Mouse (Mus musculus) midbrain, embryonic 13.5 days (tissue): ENCODE measurements around the gene Zic5. TPM values are rescaled to one million over a fixed set of nuclear protein-coding genes. Genes with fewer than 3 reads are reported as not detected.

Source experiments
- ATAC-seq: fragments of 200-750 bp; cut with Nextera tagmentation; 2 replicates; pipeline ENCODE4 v1.8.0; 2017; ENCODE audit warnings: mild to moderate bottlenecking, moderate TSS enrichment, moderate library complexity
- H3K27ac ChIP-seq: fragments of 300-500 bp; sonication (generic); 2 replicates; pipeline ENCODE4 v1.5.1; 2015; ENCODE audit warnings: inconsistent platforms, mild to moderate bottlenecking, moderate library complexity
- H3K27me3 ChIP-seq: fragments of 300-500 bp; sonication (generic); 2 replicates; pipeline ENCODE4 v1.6.1; 2015; ENCODE audit warnings: mild to moderate bottlenecking, inconsistent platforms
- H3K36me3 ChIP-seq: fragments of 300-500 bp; sonication (generic); 2 replicates; pipeline ENCODE4 v1.6.1; 2015; ENCODE audit warnings: mild to moderate bottlenecking, inconsistent platforms
- H3K4me1 ChIP-seq: fragments of 300-500 bp; sonication (generic); replicated peaks from 2 replicates; pipeline ENCODE4 v1.6.1; 2015; ENCODE audit warnings: inconsistent platforms
- H3K4me2 ChIP-seq: fragments of 300-500 bp; sonication (generic); replicated peaks from 2 replicates; pipeline ENCODE4 v1.6.1; 2015; ENCODE audit warnings: moderate library complexity, mild to moderate bottlenecking, inconsistent platforms
- H3K4me3 ChIP-seq: fragments of 300-500 bp; sonication (generic); replicated peaks from 2 replicates; pipeline ENCODE4 v1.5.1; 2015; ENCODE audit warnings: mild to moderate bottlenecking, inconsistent platforms
- H3K9ac ChIP-seq: fragments of 300-500 bp; sonication (generic); replicated peaks from 2 replicates; pipeline ENCODE4 v1.6.1; 2015; ENCODE audit warnings: mild to moderate bottlenecking, inconsistent platforms
- H3K9me3 ChIP-seq: fragments of 300-500 bp; sonication (generic); 2 replicates; pipeline ENCODE4 v1.6.1; 2016; ENCODE audit warnings: mild to moderate bottlenecking, inconsistent platforms
- WGBS: fragments of 180-500 bp; shearing (Covaris S2); methylation state at CpG from one replicate; pipeline ENCODE4 v1.1.7; 2015; 5-methylcytosine and 5-hydroxymethylcytosine counted together
- polyA plus RNA-seq: library from polyadenylated mRNA; unstranded; fragments of >200 nt; fragmentation: Nextera tagmentation; extraction: Ambion mirVana; gene quantifications from 2 replicates; pipeline ENCODE4 v1.2.1, GENCODE M21; 2015

Zic5 gene
- polyA plus RNA-seq, 1 experiment from 2014 or later = 15.5 TPM

DNA sequence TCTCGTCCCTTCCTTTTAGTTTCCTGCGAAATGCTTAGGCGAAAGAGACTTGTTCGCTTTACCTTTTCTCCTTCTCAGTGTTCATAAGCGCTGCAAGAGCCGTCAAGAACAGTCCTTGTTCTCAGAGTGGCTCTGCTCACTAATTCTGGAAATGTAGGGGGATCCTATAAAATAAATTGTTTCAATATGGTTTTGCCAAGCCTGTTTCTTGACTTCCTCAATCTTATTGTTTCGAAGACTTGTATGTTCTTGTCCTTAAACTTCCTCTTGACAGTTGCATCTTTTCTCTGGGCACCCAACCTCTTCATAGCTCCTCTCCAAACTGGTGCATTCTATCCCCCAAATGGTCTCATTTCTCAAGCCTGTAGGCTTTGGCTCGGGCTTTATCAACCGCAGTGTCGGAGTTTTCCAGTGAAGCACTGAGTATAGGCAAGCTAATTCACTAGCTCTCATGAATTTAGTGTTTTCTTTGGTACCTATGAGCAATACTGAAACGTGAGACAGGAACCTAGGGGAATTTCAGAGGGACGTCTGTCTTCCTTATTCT lies 20.2 kb upstream of the Zic5 start:
- peaks cover 48% of the 10 kb centered on the region for H3K4me1 ChIP-seq

GRCm38 (mm10) chr14:122484844-122485551 lies 19.5 kb upstream of the Zic5 start:
- no peak; the same call in 1 of the 2 replicates for ATAC-seq
- H3K9ac ChIP-seq = peak overlapping the region; percentile 28
- under 1% methylated on average over 24 of the region's 24 CpGs for WGBS

More for the DNA sequence above, 20.2 kb upstream of the Zic5 start:
- H3K4me3 ChIP-seq = peak overlapping the region; percentile 14; the same call in 1 of the 2 replicates
- H3K4me2 ChIP-seq = peak overlapping the region; percentile 61
- H3K36me3 ChIP-seq = no peaks in the 10 kb centered on the region
- WGBS = 4% methylated on average over 12 of the region's 12 CpGs
- peaks cover 89% of the 10 kb centered on the region for H3K27me3 ChIP-seq
- peak overlapping the region; percentile 62 for H3K27ac ChIP-seq
- H3K9me3 ChIP-seq = no peaks in the 10 kb centered on the region
- H3K9ac ChIP-seq = peak overlapping the region; percentile 12; the same call in 1 of the 2 replicates
- ATAC-seq = no peak

GRCm38 (mm10) chr14:122484458-122484843 lies 19.0 kb upstream of the Zic5 start:
- peak overlapping the region; percentile 32 for H3K9ac ChIP-seq
- peak overlapping the region; percentile 14 for H3K4me3 ChIP-seq
- H3K4me2 ChIP-seq = peak overlapping the region; percentile 61
- no peaks in the 10 kb centered on the region for H3K9me3 ChIP-seq
- peak overlapping the region; percentile 62 for H3K27ac ChIP-seq
- H3K4me1 ChIP-seq = peaks cover 38% of the 10 kb centered on the region
- H3K27me3 ChIP-seq = peaks cover 83% of the 10 kb centered on the region
- WGBS = 13% methylated on average over 4 of the region's 4 CpGs
- ATAC-seq = peak; percentile 5; the same call in 1 of the 2 replicates
- H3K36me3 ChIP-seq = no peaks in the 10 kb centered on the region

More at GRCm38 (mm10) chr14:122484844-122485551, 19.5 kb upstream of the Zic5 start:
- peak overlapping the region; percentile 62 for H3K27ac ChIP-seq
- peaks cover 88% of the 10 kb centered on the region for H3K27me3 ChIP-seq
- H3K4me1 ChIP-seq = peaks cover 42% of the 10 kb centered on the region
- peak overlapping the region; percentile 61 for H3K4me2 ChIP-seq
- H3K9me3 ChIP-seq = no peaks in the 10 kb centered on the region
- no peaks in the 10 kb centered on the region for H3K36me3 ChIP-seq
- peak overlapping the region; percentile 14; the same call in 1 of the 2 replicates for H3K4me3 ChIP-seq

DNA sequence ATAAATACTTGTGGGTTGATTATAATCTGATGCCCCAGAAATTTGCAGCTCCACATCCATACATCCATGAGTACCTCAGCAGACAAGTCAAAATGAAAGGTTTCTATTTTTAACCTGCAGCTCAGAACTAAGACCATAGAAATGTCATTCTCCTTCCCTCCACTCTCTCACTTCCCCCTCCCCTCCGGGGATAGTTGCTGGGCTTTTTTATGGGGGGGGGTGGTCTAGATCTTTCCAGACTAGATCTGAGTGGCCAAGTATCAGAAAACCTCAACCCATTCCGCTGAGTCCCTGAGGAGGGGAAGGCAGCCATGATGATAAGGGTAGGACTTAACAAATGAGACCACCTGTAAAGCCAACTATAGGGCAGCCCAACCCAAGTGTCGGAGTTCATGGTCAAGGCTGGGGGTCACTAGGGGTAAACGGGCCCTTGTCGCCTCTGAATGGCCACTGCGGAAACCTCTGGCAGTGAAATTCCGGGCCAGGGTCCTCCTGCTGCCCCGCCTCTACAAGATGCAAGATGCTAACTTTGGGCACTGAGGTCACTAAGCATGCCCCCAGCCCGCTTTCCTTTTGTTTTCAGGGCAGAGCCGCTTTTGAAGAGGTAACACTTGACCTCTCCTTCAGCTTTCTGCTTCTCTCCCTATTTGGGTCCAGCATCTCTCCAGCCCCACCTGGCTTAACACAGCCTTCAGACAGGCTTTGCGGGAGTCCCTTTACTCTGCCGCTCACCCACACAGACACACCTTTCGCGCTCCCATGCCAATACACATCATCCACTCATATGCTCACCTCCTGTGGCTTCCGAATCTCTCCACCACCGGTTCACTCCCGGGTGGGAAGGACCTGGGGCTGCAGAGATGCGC lies 18.3 kb upstream of the Zic5 start:
- ATAC-seq = 0 out of 2 replicates have a peak, but pooled peaks have one; percentile 2
- H3K27ac ChIP-seq = peak overlapping the region; percentile 44; the same call in 1 of the 2 replicates
- H3K9me3 ChIP-seq = no peaks in the 10 kb centered on the region
- 5% methylated on average over 18 of the region's 18 CpGs for WGBS
- peaks cover 40% of the 10 kb centered on the region for H3K4me1 ChIP-seq
- H3K36me3 ChIP-seq = peaks cover 3% of the 10 kb centered on the region; the same call in 1 of the 2 replicates
- peaks cover 79% of the 10 kb centered on the region for H3K27me3 ChIP-seq
- peak overlapping the region; percentile 73; the same call in 1 of the 2 replicates for H3K9ac ChIP-seq
- H3K4me3 ChIP-seq = peak overlapping the region; percentile 14
- H3K4me2 ChIP-seq = peak overlapping the region; percentile 61

DNA sequence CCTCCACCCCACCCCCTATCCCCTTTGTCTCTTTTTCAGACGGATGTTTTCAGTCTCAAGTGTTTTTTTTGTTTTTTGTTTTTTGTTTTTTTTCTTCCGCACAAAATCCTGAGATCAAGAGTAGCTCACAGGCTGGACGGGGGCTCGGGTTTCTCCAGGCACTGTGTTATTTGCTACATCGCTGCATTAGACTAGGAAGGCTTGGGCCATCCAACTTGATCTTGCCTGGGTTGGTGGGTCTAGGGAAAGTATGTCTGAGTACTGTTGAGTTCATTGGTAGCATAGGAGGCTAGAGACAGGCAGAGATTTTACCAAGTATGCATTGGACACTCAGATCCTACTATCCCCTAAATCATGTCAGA lies 17.5 kb upstream of the Zic5 start:
- Histone ChIP-seq H3K4me3 (peak overlapping the region; percentile 69), H3K27ac (peak overlapping the region; percentile 86), H3K9ac (peak overlapping the region; percentile 73), H3K4me2 (peak overlapping the region; percentile 61), H3K4me1 (peaks cover 44% of the 10 kb centered on the region), H3K36me3 (peaks cover 6% of the 10 kb centered on the region; the same call in 1 of the 2 replicates), H3K9me3 (no peaks in the 10 kb centered on the region), H3K27me3 (peaks cover 79% of the 10 kb centered on the region)
- ATAC-seq = no peak
- 5% methylated on average over 5 of the region's 5 CpGs for WGBS

GRCm38 (mm10) chr14:122482081-122483023 lies 16.9 kb upstream of the Zic5 start:
- peak; percentile 55 for ATAC-seq
- Histone ChIP-seq H3K27me3 (peaks cover 75% of the 10 kb centered on the region), H3K4me3 (peak overlapping the region; percentile 69), H3K9me3 (no peaks in the 10 kb centered on the region), H3K9ac (peak overlapping the region; percentile 73), H3K4me2 (peak overlapping the region; percentile 61), H3K27ac (peak overlapping the region; percentile 86), H3K4me1 (peaks cover 44% of the 10 kb centered on the region), H3K36me3 (peaks cover 6% of the 10 kb centered on the region; the same call in 1 of the 2 replicates)
- 2% methylated on average over 37 of the region's 38 CpGs for WGBS

- ATAC-seq = peak; percentile 30; the same call in 1 of the 2 replicates
- H3K4me2 ChIP-seq = peak overlapping the region; percentile 61
- H3K9ac ChIP-seq = peak overlapping the region; percentile 73
- H3K27ac ChIP-seq = peak overlapping the region; percentile 86
- H3K9me3 ChIP-seq = no peaks in the 10 kb centered on the region
- WGBS = 8% methylated on average over 15 of the region's 15 CpGs
- peaks cover 68% of the 10 kb centered on the region for H3K27me3 ChIP-seq
- H3K4me3 ChIP-seq = peak overlapping the region; percentile 69
- peaks cover 44% of the 10 kb centered on the region for H3K4me1 ChIP-seq
- peaks cover 6% of the 10 kb centered on the region; the same call in 1 of the 2 replicates for H3K36me3 ChIP-seq
Observed at GRCm38 (mm10) chr14:122481181-122481580, 15.7 kb upstream of the Zic5 start.

DNA sequence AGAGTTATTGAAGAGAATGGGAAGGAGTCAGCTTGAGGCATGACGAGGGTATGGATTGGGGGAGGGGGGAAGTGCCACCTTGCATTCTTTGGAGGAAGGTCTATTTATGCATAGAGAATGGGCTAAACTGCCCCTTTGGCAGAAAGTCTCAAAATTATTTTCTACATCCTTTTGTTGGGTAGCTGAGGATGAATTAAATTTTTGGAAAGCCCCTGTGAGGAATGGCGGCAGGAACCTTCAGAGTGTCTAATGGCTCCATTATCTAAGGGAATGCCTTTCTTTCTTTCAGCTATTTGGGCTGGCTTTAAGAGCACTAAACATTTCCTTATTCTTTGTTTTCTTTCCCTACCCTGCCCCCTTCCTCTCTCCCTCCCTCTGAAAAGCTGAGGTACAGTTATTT lies 14.9 kb upstream of the Zic5 start:
- Histone ChIP-seq H3K27me3 (peaks cover 68% of the 10 kb centered on the region), H3K9ac (peak overlapping the region; percentile 73), H3K36me3 (peaks cover 6% of the 10 kb centered on the region; the same call in 1 of the 2 replicates), H3K4me2 (peak overlapping the region; percentile 61), H3K4me1 (peaks cover 50% of the 10 kb centered on the region), H3K4me3 (peak overlapping the region; percentile 69), H3K27ac (peak overlapping the region; percentile 86), H3K9me3 (no peaks in the 10 kb centered on the region)
- 8% methylated on average over 2 of the region's 2 CpGs for WGBS
- ATAC-seq = no peak

- Histone ChIP-seq H3K27ac (no peak overlapping the region; the same call in 1 of the 2 replicates), H3K9ac (peak overlapping the region; percentile 94)
- 8% methylated on average over 17 of the region's 17 CpGs for WGBS
Observed at GRCm38 (mm10) chr14:122479461-122480109, 14.1 kb upstream of the Zic5 start.

GRCm38 (mm10) chr14:122478574-122479011 lies 13.1 kb upstream of the Zic5 start:
- peaks cover 58% of the 10 kb centered on the region for H3K27me3 ChIP-seq
- WGBS = under 1% methylated on average over 22 of the region's 22 CpGs

More at GRCm38 (mm10) chr14:122479461-122480109, 14.1 kb upstream of the Zic5 start:
- ATAC-seq = no peak
- Histone ChIP-seq H3K9me3 (no peaks in the 10 kb centered on the region), H3K4me3 (peak overlapping the region; percentile 69), H3K36me3 (peaks cover 6% of the 10 kb centered on the region; the same call in 1 of the 2 replicates), H3K27me3 (peaks cover 61% of the 10 kb centered on the region), H3K4me2 (peak overlapping the region; percentile 61), H3K4me1 (peaks cover 49% of the 10 kb centered on the region)

More at GRCm38 (mm10) chr14:122478574-122479011, 13.1 kb upstream of the Zic5 start:
- peaks cover 47% of the 10 kb centered on the region for H3K4me1 ChIP-seq
- peaks cover 6% of the 10 kb centered on the region; the same call in 1 of the 2 replicates for H3K36me3 ChIP-seq
- peak overlapping the region; percentile 98 for H3K27ac ChIP-seq
- H3K9ac ChIP-seq = peak overlapping the region; percentile 94
- ATAC-seq = no peak
- no peaks in the 10 kb centered on the region for H3K9me3 ChIP-seq
- peak overlapping the region; percentile 69 for H3K4me3 ChIP-seq
- peak overlapping the region; percentile 61 for H3K4me2 ChIP-seq
